Mouse (Mus musculus): Measurements from ENCODE around the gene Mpst. TPM values are rescaled to one million over a fixed set of nuclear protein-coding genes. Genes with fewer than 3 reads are reported as not detected.
A peak's percentile ranks its signal among the peaks of the same experiment; 100 is the strongest.

Mpst gene
- polyA plus RNA-seq, 1 experiment from 2014 or later: 5.7 TPM

- H3K4me3 ChIP-seq (ENCODE audit: low read depth, low read length): no peak overlapping the region
- 38% methylated on average over 6 of the region's 6 CpGs for WGBS
- no peak overlapping the region for H3K27ac ChIP-seq (replicated peaks)
- H3K4me1 ChIP-seq (replicated peaks; ENCODE audit: control insufficient read depth, insufficient read depth): peaks cover 3% of the 10 kb centered on the region; the same call in 1 of the 2 replicates
- DNase-seq (ENCODE audit: low spot score) (no peak), ATAC-seq (ENCODE audit: low FRiP score, low TSS enrichment) (no peak)
- peaks cover 7% of the 10 kb centered on the region; the same call in 1 of the 2 replicates for H3K36me3 ChIP-seq (ENCODE audit: control insufficient read depth, insufficient read depth, low read length)
- H3K9me3 ChIP-seq (ENCODE audit: control insufficient read depth, low read length): no peaks in the 10 kb centered on the region
- H3K9ac ChIP-seq (ENCODE audit: low read length): no peak overlapping the region
- peak; percentile 75 for TF ChIP-seq CTCF (IDR thresholded peaks at IDR 0.05; ENCODE audit: low read depth)
- TF ChIP-seq EP300 (optimal IDR thresholded peaks at IDR 0.05): no peak
- no peak overlapping the region for H3K4me2 ChIP-seq (replicated peaks; ENCODE audit: low read depth)
- H3K27me3 ChIP-seq (ENCODE audit: control insufficient read depth, insufficient read depth, low read length): no peaks in the 10 kb centered on the region
Measured at GRCm38 (mm10) chr15:78434896-78435520, 28.8 kb downstream of the Mpst start.

DNA sequence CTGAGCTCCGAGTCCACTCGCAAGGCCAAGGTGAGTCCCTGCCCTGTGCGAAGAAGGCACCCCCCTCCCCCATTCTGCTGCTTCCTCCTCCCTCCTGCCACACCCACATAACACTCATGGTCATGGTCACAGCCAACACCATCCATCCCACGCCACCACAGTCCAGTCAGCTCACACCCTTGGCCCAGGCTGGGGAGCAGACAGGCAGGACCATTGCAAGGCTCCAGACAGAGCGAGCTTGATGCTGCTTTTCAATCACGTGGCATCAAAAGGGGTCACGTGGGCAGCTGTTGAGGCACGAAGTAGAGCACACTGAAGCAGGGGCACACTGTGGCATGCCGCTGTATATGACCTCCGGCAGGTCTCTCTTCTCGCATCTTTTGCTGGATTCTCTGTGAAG, 29.5 kb downstream of the Mpst start:
- Histone ChIP-seq H3K27ac (replicated peaks) (no peak overlapping the region), H3K9me3 (ENCODE audit: control insufficient read depth, low read length) (no peaks in the 10 kb centered on the region), H3K4me2 (replicated peaks; ENCODE audit: low read depth) (no peak overlapping the region), H3K27me3 (ENCODE audit: control insufficient read depth, insufficient read depth, low read length) (no peaks in the 10 kb centered on the region), H3K36me3 (ENCODE audit: control insufficient read depth, insufficient read depth, low read length) (peaks cover 7% of the 10 kb centered on the region; the same call in 1 of the 2 replicates), H3K4me3 (ENCODE audit: low read depth, low read length) (no peak overlapping the region), H3K9ac (ENCODE audit: low read length) (no peak overlapping the region), H3K4me1 (replicated peaks; ENCODE audit: control insufficient read depth, insufficient read depth) (peaks cover 3% of the 10 kb centered on the region; the same call in 1 of the 2 replicates)
- no peak for TF ChIP-seq CTCF (IDR thresholded peaks at IDR 0.05; ENCODE audit: low read depth)
- no peak for TF ChIP-seq EP300 (optimal IDR thresholded peaks at IDR 0.05)
- WGBS: 84% methylated on average over 11 of the region's 11 CpGs
- ATAC-seq (ENCODE audit: low FRiP score, low TSS enrichment) (no peak), DNase-seq (ENCODE audit: low spot score) (no peak)

DNA sequence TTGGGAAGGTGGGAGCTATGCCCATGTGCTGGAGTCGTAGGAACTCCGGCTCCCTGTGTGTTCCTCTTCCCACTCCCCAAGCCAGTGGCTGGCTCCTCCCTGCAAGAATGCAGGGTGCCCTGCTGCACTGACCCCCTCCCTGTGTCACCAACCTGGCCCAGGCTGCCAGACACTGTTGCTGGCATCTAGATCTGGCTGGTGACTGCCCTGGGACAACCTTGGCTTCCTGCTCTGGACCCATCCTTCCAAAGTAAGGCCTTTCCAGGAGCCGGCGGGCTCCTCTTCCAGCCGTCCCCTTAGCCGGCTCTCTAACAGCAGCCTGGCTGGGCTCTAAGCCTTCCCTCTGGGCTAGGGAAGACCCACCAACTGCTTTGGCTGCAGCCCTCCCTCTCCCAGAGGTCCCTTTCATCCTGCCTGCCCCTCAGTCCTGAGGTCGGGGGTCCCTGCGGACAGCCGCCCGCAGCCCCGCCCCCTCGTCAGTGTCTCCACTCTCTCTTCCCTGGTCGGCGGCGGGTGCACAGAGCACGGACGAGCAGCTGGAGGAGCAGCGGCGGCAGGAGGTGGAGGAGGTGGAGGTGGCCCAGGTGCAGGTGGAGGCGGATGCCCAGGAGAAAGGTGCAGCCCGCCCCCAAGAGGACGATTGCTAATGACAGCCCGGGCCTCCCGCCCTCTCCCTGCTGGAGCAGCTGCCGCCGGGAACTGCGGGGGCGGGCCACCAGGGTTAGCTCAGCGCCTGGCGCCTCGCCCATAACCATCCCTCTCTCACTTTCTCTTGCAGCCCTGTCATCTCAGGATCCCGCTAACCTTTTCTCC, 30.4 kb downstream of the Mpst start:
- H3K27ac ChIP-seq (replicated peaks): peak overlapping the region; percentile 74
- 13% methylated on average over 29 of the region's 32 CpGs for WGBS
- H3K9ac ChIP-seq (ENCODE audit: low read length): peak overlapping the region; percentile 47; the same call in 1 of the 2 replicates
- peak overlapping the region; percentile 53 for H3K4me2 ChIP-seq (replicated peaks; ENCODE audit: low read depth)
- no peaks in the 10 kb centered on the region for H3K9me3 ChIP-seq (ENCODE audit: control insufficient read depth, low read length)
- peak; percentile 67 for TF ChIP-seq CTCF (IDR thresholded peaks at IDR 0.05; ENCODE audit: low read depth)
- no peak for TF ChIP-seq EP300 (optimal IDR thresholded peaks at IDR 0.05)
- no peaks in the 10 kb centered on the region for H3K27me3 ChIP-seq (ENCODE audit: control insufficient read depth, insufficient read depth, low read length)
- peak; percentile 71 for ATAC-seq (ENCODE audit: low FRiP score, low TSS enrichment)
- H3K4me3 ChIP-seq (ENCODE audit: low read depth, low read length): peak overlapping the region; percentile 18
- peaks cover 7% of the 10 kb centered on the region; the same call in 1 of the 2 replicates for H3K36me3 ChIP-seq (ENCODE audit: control insufficient read depth, insufficient read depth, low read length)
- peak; percentile 91 for DNase-seq (ENCODE audit: low spot score)
- H3K4me1 ChIP-seq (replicated peaks; ENCODE audit: control insufficient read depth, insufficient read depth): peaks cover 3% of the 10 kb centered on the region; the same call in 1 of the 2 replicates

GRCm38 (mm10) chr15:78437237-78438017, 31.2 kb downstream of the Mpst start:
- peak; percentile 27 for ATAC-seq (ENCODE audit: low FRiP score, low TSS enrichment)
- H3K9ac ChIP-seq (ENCODE audit: low read length): peak overlapping the region; percentile 43; the same call in 1 of the 2 replicates
- peak overlapping the region; percentile 18; the same call in 1 of the 2 replicates for H3K4me3 ChIP-seq (ENCODE audit: low read depth, low read length)
- peaks cover 3% of the 10 kb centered on the region; the same call in 1 of the 2 replicates for H3K4me1 ChIP-seq (replicated peaks; ENCODE audit: control insufficient read depth, insufficient read depth)
- no peaks in the 10 kb centered on the region for H3K27me3 ChIP-seq (ENCODE audit: control insufficient read depth, insufficient read depth, low read length)
- H3K27ac ChIP-seq (replicated peaks): peak overlapping the region; percentile 74
- no peak for TF ChIP-seq EP300 (optimal IDR thresholded peaks at IDR 0.05)
- TF ChIP-seq CTCF (IDR thresholded peaks at IDR 0.05; ENCODE audit: low read depth): 0 out of 2 replicates have a peak, but pooled peaks have one; percentile 2
- WGBS: 15% methylated on average over 22 of the region's 23 CpGs
- peaks cover 7% of the 10 kb centered on the region; the same call in 1 of the 2 replicates for H3K36me3 ChIP-seq (ENCODE audit: control insufficient read depth, insufficient read depth, low read length)
- peak overlapping the region; percentile 53 for H3K4me2 ChIP-seq (replicated peaks; ENCODE audit: low read depth)
- H3K9me3 ChIP-seq (ENCODE audit: control insufficient read depth, low read length): no peaks in the 10 kb centered on the region
- DNase-seq (ENCODE audit: low spot score): peak; percentile 53

- Histone ChIP-seq H3K4me2 (replicated peaks; ENCODE audit: low read depth) (no peak overlapping the region), H3K4me3 (ENCODE audit: low read depth, low read length) (no peak overlapping the region), H3K27me3 (ENCODE audit: control insufficient read depth, insufficient read depth, low read length) (no peaks in the 10 kb centered on the region), H3K9ac (ENCODE audit: low read length) (no peak overlapping the region), H3K27ac (replicated peaks) (peak overlapping the region; percentile 74), H3K4me1 (replicated peaks; ENCODE audit: control insufficient read depth, insufficient read depth) (peaks cover 3% of the 10 kb centered on the region; the same call in 1 of the 2 replicates), H3K9me3 (ENCODE audit: control insufficient read depth, low read length) (no peaks in the 10 kb centered on the region), H3K36me3 (ENCODE audit: control insufficient read depth, insufficient read depth, low read length) (peaks cover 7% of the 10 kb centered on the region; the same call in 1 of the 2 replicates)
- no peak for DNase-seq (ENCODE audit: low spot score)
- 43% methylated on average over 4 of the region's 4 CpGs for WGBS
- TF ChIP-seq CTCF (IDR thresholded peaks at IDR 0.05; ENCODE audit: low read depth) (no peak), EP300 (optimal IDR thresholded peaks at IDR 0.05) (no peak)
- no peak for ATAC-seq (ENCODE audit: low FRiP score, low TSS enrichment)
Measured at GRCm38 (mm10) chr15:78438018-78438394, 31.8 kb downstream of the Mpst start.
